Mouse (Mus musculus): ENCODE results near the gene Mrps6. TPM values are rescaled to one million over a fixed set of nuclear protein-coding genes. Genes with fewer than 3 reads are reported as not detected.

Mrps6 gene
- 24.1 TPM for total RNA-seq (2023)

GRCm38 (mm10) chr16:92057852-92058643 lies at the start of gene Mrps6, which contains the start of the genes Gm49711 and Slc5a3:
Mrps6 (plus strand) TSS chr16:92058270.
Gm49711 (plus strand) TSS chr16:92058316.
Slc5a3 (plus strand) TSS chr16:92058322.

Other genes with a start within 250 kb of the Mrps6 start
- not detected for gene Gm49711, start within 50 bp of the Mrps6 start, total RNA-seq (2023)
- gene Slc5a3, start 52 bp downstream of the Mrps6 start, total RNA-seq (2023), result 11.3 TPM
- not detected for gene Kcne2, start 234.1 kb downstream of the Mrps6 start, total RNA-seq (2023)
- 23.7 TPM for gene Smim11, start 243.0 kb downstream of the Mrps6 start, total RNA-seq (2023)

Measured in CD8-positive naive resting alpha-beta T cell, adult 57 days (primary cell).